Mouse (Mus musculus): ENCODE data around the gene Slc25a22. TPM values are rescaled to one million over a fixed set of nuclear protein-coding genes. Genes with fewer than 3 reads are reported as not detected.
A peak's percentile ranks its signal among the peaks of the same experiment; 100 is the strongest.

Slc25a22 gene
- polyA plus RNA-seq, 2 experiments, result 11.0 to 19.6 TPM

- ATAC-seq (ENCODE audit: insufficient read depth), result no peak
Observed at GRCm38 (mm10) chr7:141456739-141457138, 19.0 kb upstream of the Slc25a22 start.

DNA sequence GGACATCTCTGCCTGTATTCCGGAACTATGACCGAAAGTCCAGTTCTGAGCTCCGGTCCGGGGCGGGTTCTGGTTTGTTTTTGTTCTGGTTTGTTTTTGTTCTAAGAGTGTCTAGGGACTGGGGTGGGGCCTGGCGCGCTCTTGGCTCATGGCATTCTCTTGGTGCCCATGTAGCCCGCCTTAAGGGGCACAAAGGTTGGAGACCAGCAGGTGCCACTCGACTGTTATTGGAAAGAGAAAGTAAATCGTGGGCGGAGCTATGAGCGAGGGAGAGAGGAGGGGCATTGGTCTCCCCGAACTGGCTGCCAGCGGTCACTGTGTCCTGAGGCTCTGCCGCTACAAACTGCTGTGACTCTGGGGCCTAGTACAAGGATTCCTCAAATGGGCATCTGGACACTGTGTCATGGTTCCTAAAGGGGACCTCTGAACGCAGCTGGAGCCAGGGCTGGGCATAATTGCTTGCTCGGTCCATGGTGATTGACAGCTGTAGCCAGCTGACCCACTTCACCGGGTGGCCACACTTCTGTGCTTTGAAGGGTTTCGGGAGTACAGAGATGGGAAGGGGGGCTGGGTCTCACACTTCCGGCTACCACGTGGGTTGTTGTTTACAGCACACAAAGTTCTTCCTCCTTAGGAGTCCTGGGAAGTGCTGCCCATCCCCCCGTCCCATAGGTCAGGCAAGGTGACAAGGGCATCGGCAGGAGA, 18.1 kb upstream of the Slc25a22 start:
- peak in 1 of 3 experiments; percentile 66 for DNase-seq (ENCODE audit: low read depth in 3 of 3, low spot score in 3 of 3)

More at GRCm38 (mm10) chr7:141456739-141457138, 19.0 kb upstream of the Slc25a22 start:
- no peak for TF ChIP-seq CTCF (IDR thresholded peaks at IDR 0.05; ENCODE audit: low read depth)
- H3K4me1 ChIP-seq (replicated peaks; ENCODE audit: control insufficient read depth in 2 of 2, insufficient read depth in 2 of 2, low read length in 1 of 2), result peaks cover 7 to 16% of the 10 kb centered on the region in 2 experiments
- H3K9me3 ChIP-seq (ENCODE audit: control insufficient read depth, low read length), result no peaks in the 10 kb centered on the region
- H3K27ac ChIP-seq, result no peak overlapping the region
- 78% methylated on average over 6 of the region's 6 CpGs for WGBS (ENCODE audit: insufficient replicate concordance)
- H3K9ac ChIP-seq (replicated peaks), result no peak overlapping the region
- H3K4me3 ChIP-seq (ENCODE audit: insufficient read depth in 1 of 2, low read depth in 2 of 2, low read length in 2 of 2), result no peak overlapping the region
- no peak for DNase-seq (ENCODE audit: low read depth in 3 of 3, low spot score in 3 of 3)
- H3K4me2 ChIP-seq (ENCODE audit: low read depth), result no peak overlapping the region
- peaks cover 16% of the 10 kb centered on the region for H3K27me3 ChIP-seq (ENCODE audit: control insufficient read depth, insufficient read depth, low read length)
- H3K36me3 ChIP-seq (replicated peaks; ENCODE audit: control insufficient read depth, insufficient read depth, low read depth), result peaks cover 4% of the 10 kb centered on the region; the same call in 1 of the 2 replicates

DNA sequence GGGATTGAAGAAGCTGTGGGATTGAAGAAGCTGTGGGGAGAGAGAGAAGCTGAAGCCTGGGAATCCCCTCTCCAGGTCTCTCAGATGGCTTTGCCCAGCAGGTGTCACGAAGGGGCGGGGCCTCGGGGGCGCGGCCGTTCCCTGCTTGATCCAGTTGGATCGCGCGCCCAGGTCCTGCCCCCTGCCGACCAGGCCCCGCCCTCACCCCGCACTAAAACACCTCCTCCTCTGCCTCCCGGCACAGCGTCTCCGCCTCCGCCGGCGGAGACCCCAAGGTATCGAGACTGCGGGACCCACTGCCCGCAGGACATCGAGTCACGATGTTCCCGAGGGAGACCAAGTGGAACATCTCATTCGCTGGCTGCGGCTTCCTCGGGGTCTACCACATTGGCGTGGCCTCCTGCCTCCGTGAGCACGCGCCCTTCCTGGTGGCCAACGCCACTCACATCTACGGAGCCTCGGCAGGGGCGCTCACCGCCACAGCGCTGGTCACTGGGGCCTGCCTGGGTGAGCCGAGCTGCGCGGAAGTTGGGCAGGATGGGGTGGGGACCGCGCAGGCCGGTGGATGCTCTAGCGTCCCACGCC, 17.4 kb upstream of the Slc25a22 start, which contains the start of gene Pnpla2:
TSS of gene Pnpla2 (plus strand) at position 232 of the 585 bp plus-strand sequence.
- TF ChIP-seq CTCF (IDR thresholded peaks at IDR 0.05; ENCODE audit: low read depth) (peak; percentile 28), EP300 (IDR thresholded peaks at IDR 0.05; ENCODE audit: low read depth) (no peak)
- H3K4me3 ChIP-seq (ENCODE audit: insufficient read depth in 1 of 2, low read depth in 2 of 2, low read length in 2 of 2), result peak within 1 kb of the TSS; percentile 69 to 88
- no peaks in the 10 kb centered on the region for H3K9me3 ChIP-seq (ENCODE audit: control insufficient read depth, low read length)
- peaks cover 21% of the 10 kb centered on the region for H3K36me3 ChIP-seq (replicated peaks; ENCODE audit: control insufficient read depth, insufficient read depth, low read depth)
- ATAC-seq (ENCODE audit: insufficient read depth), result peak; percentile 88
- no peaks in the 10 kb centered on the region; the same call in none of the 2 replicates for H3K27me3 ChIP-seq (ENCODE audit: control insufficient read depth, insufficient read depth, low read length)
- H3K27ac ChIP-seq, result peak within 1 kb of the TSS; percentile 54
- H3K4me2 ChIP-seq (ENCODE audit: low read depth), result peak within 1 kb of the TSS; percentile 85
- H3K9ac ChIP-seq (replicated peaks), result peak within 1 kb of the TSS; percentile 61
- H3K4me1 ChIP-seq (replicated peaks; ENCODE audit: control insufficient read depth in 2 of 2, insufficient read depth in 2 of 2, low read length in 1 of 2), result peaks cover 7 to 19% of the 10 kb centered on the region in 2 experiments
- under 1% methylated on average over 45 of the region's 45 CpGs for WGBS (ENCODE audit: insufficient replicate concordance)
- DNase-seq (ENCODE audit: low read depth in 3 of 3, low spot score in 3 of 3), result peak; percentile 85 to 86 (median 85)

More for the DNA sequence above, 18.1 kb upstream of the Slc25a22 start:
- Histone ChIP-seq H3K27ac (peak overlapping the region; percentile 54), H3K4me1 (replicated peaks; ENCODE audit: control insufficient read depth in 2 of 2, insufficient read depth in 2 of 2, low read length in 1 of 2) (peaks cover 7 to 17% of the 10 kb centered on the region in 2 experiments), H3K27me3 (ENCODE audit: control insufficient read depth, insufficient read depth, low read length) (peaks cover 7% of the 10 kb centered on the region), H3K4me3 (ENCODE audit: insufficient read depth in 1 of 2, low read depth in 2 of 2, low read length in 2 of 2) (peak overlapping the region; percentile 69 to 88), H3K9me3 (ENCODE audit: control insufficient read depth, low read length) (no peaks in the 10 kb centered on the region), H3K4me2 (ENCODE audit: low read depth) (peak overlapping the region; percentile 85), H3K9ac (replicated peaks) (peak overlapping the region; percentile 61), H3K36me3 (replicated peaks; ENCODE audit: control insufficient read depth, insufficient read depth, low read depth) (peaks cover 14% of the 10 kb centered on the region)
- ATAC-seq (ENCODE audit: insufficient read depth), result peak; percentile 28
- TF ChIP-seq EP300 (IDR thresholded peaks at IDR 0.05; ENCODE audit: low read depth) (no peak), CTCF (IDR thresholded peaks at IDR 0.05; ENCODE audit: low read depth) (no peak; the same call in 1 of the 2 replicates)
- WGBS (ENCODE audit: insufficient replicate concordance), result 2% methylated on average over 23 of the region's 23 CpGs

DNA sequence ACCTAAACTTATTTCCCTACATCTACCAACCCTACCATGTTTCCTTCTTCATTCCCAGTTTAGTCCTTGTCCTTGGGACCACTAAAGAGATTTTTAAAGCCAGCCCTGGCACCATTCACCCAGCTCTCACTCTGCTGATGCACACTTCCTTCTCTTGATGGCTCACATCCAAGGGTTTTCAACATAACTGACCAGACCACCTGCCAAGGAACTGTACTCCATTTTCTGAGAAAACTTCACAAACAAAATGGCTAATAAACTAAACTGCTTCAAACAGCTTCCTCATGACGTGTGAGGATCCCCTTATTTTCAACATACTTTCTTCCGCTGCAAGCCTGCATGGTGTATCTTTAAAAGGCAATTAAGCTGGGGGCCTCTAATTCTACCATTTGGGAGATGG, 15.9 kb upstream of the Slc25a22 start:
- TF ChIP-seq EP300 (IDR thresholded peaks at IDR 0.05; ENCODE audit: low read depth) (no peak), CTCF (IDR thresholded peaks at IDR 0.05; ENCODE audit: low read depth) (no peak)
- ATAC-seq (ENCODE audit: insufficient read depth) (no peak), DNase-seq (ENCODE audit: low read depth in 3 of 3, low spot score in 3 of 3) (no peak)
- no peak overlapping the region for H3K27ac ChIP-seq
- H3K4me3 ChIP-seq (ENCODE audit: insufficient read depth in 1 of 2, low read depth in 2 of 2, low read length in 2 of 2), result no peak overlapping the region
- 65% methylated on average over 2 of the region's 2 CpGs for WGBS (ENCODE audit: insufficient replicate concordance)
- peaks cover 35% of the 10 kb centered on the region for H3K36me3 ChIP-seq (replicated peaks; ENCODE audit: control insufficient read depth, insufficient read depth, low read depth)
- peaks cover 9 to 28% of the 10 kb centered on the region in 2 experiments for H3K4me1 ChIP-seq (replicated peaks; ENCODE audit: control insufficient read depth in 2 of 2, insufficient read depth in 2 of 2, low read length in 1 of 2)
- H3K27me3 ChIP-seq (ENCODE audit: control insufficient read depth, insufficient read depth, low read length), result no peaks in the 10 kb centered on the region
- H3K9me3 ChIP-seq (ENCODE audit: control insufficient read depth, low read length), result no peaks in the 10 kb centered on the region
- no peak overlapping the region for H3K4me2 ChIP-seq (ENCODE audit: low read depth)
- no peak overlapping the region for H3K9ac ChIP-seq (replicated peaks)

GRCm38 (mm10) chr7:141451928-141452327, 14.2 kb upstream of the Slc25a22 start:
- no peak for DNase-seq (ENCODE audit: low read depth in 3 of 3, low spot score in 3 of 3)

More at GRCm38 (mm10) chr7:141451928-141452327, 14.2 kb upstream of the Slc25a22 start:
- no peak for ATAC-seq (ENCODE audit: insufficient read depth)
- H3K36me3 ChIP-seq (replicated peaks; ENCODE audit: control insufficient read depth, insufficient read depth, low read depth), result peaks cover 40% of the 10 kb centered on the region
- no peaks in the 10 kb centered on the region for H3K9me3 ChIP-seq (ENCODE audit: control insufficient read depth, low read length)
- H3K4me3 ChIP-seq (ENCODE audit: insufficient read depth in 1 of 2, low read depth in 2 of 2, low read length in 2 of 2), result no peak overlapping the region
- peaks cover 15 to 31% of the 10 kb centered on the region in 2 experiments for H3K4me1 ChIP-seq (replicated peaks; ENCODE audit: control insufficient read depth in 2 of 2, insufficient read depth in 2 of 2, low read length in 1 of 2)
- no peak overlapping the region; the same call in 1 of the 2 replicates for H3K9ac ChIP-seq (replicated peaks)
- H3K27ac ChIP-seq, result no peak overlapping the region; the same call in 1 of the 2 replicates
- TF ChIP-seq CTCF (IDR thresholded peaks at IDR 0.05; ENCODE audit: low read depth), result no peak
- TF ChIP-seq EP300 (IDR thresholded peaks at IDR 0.05; ENCODE audit: low read depth), result no peak
- H3K27me3 ChIP-seq (ENCODE audit: control insufficient read depth, insufficient read depth, low read length), result no peaks in the 10 kb centered on the region
- H3K4me2 ChIP-seq (ENCODE audit: low read depth), result no peak overlapping the region

All from liver, embryonic 14.5 days (tissue).